Mouse (Mus musculus) mesoderm, embryonic 11.5 days (tissue): ENCODE measurements at regions not wholly inside any gene's neighbourhood (a gene's known extent, or its start where the extent isn't known, plus 50 kb on each side); places are given as distances from the start of the nearest gene placed in this dataset.
A peak's percentile ranks its signal among the peaks of the same experiment; 100 is the strongest.

ENCODE experiments used
- DNase-seq: peaks from one replicate; pipeline ENCODE4 v3.0.0-alpha.2; 2012; ENCODE audit warnings: low read depth, low spot score

DNA sequence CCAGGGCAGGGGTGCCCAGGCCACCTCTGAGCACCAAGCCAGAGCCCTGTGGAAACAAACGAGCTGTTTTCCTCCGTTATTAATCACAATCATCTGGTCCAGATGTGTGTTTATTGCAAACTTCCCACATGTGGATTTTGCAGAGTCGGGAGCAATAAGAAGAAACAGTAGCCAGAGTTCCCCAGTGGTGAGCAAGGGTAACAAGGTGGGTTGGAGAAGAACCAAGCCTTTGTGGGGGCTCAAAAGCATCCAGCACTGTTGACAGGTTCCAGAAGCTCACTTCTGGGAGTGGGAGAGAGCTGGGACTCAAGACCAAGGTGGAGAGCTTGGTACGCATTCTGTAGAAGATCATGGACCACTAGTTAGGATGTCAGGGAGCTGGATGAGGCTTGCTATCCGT, 63.6 kb downstream of the Hif1an start:
- no peak for DNase-seq

DNA sequence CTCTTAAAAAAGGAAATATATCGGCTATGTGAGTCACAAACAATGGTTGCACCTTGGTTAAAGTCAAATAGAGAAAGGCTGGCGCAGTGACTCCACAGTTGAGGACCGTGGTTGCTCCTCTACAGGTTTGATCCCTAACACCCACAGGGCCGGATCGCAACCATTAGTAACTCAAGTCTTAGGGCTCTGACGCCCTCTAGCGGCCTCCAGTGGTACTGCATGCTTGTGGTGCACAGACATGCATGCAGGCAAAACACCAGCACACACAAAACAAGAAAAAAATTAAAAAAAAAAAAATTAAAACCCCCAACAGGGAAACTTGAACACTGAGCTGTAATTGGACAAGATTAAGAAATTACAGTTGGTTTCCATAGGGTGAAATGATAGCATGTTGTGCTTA, 67.1 kb downstream of the Hif1an start:
- no peak for DNase-seq

GRCm38 (mm10) chr19:44631356-44632007, 68.8 kb downstream of the Hif1an start:
- no peak for DNase-seq

DNA sequence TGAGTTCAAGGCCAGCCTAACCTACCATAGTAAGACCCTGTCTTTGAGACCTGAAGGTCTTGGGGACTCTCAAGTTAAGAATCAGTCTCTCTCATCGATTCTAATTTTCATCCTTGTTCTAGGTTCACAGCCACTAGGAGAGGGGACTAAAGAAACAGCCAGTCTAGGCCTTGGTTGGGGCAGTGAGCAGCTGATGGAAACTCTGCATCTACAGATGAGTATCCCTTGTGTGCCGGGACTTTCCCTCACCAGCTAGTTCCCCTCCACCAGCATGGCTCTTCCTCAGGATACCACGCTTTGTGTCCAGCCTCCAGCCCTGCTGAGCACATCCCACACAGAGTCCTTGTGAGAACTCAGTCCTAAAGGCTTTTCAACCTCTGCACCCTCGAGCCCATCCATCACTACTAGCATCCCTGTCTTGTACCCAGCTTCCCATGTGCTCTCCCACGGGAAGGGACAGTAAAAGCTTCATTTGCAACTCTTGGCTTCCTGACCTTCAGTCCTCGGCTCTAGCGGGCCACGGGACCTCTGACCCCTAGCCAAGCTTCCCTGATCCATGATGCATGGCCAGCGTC, 74.6 kb downstream of the Hif1an start:
- DNase-seq: no peak

DNA sequence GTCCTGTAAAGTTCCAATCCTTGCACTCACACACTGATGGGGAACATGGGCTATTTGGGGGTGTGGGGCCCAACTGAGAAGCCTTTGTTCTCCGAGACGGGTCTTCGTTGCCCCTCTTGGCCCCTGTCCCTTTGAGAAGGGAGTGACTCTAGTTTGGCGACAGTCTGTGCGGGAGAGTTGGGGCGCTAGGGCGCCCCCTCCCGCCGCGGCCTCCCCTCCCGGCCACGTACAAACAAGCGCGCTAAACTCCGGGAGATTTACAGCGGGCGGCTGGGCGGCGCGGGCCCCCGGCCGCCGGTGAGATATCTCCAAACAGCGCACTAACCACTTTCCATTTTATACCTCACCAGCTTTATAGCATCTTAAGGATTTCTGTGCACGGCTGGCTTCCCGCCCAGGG, 77.4 kb downstream of the Hif1an start:
- DNase-seq: no peak

DNA sequence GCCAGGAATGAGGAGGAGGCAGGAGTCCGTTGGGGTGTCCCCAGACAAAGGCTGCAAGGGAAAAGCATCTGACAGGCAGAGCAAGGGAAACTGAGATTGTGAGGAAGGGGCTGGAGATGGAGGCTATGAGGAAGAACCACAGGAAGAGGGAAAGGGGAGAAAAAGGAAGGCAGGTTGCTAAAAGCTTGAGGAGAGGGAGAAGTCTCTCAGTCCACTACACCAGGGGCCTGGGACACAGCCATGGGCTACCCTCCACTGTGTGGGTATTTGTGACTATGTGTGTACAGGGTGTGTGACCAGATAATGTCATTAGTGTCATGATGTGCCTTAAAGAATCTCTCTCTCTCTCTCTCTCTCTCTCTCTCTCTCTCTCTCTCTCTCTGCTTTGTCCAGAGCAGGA, 77.9 kb downstream of the Hif1an start:
- DNase-seq: no peak

GRCm38 (mm10) chr19:44642294-44642693, 79.6 kb downstream of the Hif1an start:
- no peak for DNase-seq

DNA sequence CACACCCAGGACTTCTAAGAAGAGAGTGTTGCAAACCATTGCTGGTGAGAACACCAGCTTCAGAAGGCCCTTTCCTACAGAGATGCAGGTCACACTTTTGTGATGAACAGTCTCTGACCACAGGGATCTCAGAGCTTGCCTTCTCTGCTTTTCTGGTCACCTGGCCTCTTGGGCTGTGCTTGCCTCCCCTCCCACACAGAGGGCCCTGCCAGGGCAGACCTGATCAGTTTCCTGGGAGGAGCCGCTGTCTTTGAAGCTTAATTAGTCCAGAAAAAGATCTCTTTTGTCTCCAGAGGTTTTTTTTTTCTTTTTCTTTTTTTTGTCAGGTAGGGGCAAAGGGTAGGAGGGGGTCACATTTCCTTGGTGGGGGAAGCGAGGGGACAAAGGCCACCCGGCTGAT, 81.7 kb downstream of the Hif1an start:
- DNase-seq: no peak

- no peak for DNase-seq
These were observed 82.3 kb downstream of the Hif1an start for GRCm38 (mm10) chr19:44644929-44645328.

DNA sequence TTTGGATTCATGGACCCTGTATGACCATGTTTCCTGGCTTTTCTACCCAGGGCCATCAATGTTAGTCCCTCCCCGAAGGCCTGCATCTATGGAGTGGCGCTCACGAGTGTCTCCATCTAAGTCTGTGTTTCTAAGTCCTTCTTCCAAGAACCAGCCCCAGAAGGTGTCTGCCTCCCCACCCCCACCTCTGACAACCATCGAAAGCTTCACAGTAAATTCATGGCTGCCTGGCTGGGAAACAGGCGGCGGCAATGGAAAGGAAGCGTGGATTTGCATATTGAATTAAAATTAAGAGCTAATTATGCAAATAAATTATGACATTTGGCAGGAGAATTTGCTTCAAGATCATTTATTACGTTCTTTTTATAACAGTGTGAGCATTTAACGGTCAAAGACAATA, 83.9 kb downstream of the Hif1an start:
- DNase-seq: no peak

DNA sequence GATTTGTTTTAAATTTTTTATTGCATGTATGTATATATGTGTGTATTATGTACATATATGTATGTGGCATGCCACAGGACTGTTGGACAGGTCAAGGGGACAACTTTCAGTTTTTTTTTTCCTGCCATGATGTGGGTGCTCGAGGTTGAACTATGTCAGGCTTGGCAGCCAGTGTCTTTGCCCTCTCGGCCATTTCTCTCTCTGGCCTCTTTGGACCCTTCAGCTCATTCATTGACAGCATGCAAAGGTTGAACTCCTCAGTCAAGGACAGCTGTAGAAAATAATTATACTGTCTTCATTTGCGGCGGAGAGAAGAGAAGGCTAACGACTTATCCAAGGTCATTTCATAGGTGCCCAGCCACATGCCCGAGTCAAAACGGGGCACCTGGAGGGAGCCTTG, 86.6 kb downstream of the Hif1an start:
- DNase-seq: no peak

GRCm38 (mm10) chr19:44650841-44651240, 88.2 kb downstream of the Hif1an start:
- no peak for DNase-seq

GRCm38 (mm10) chr19:44651605-44652004, 89.0 kb downstream of the Hif1an start:
- DNase-seq: no peak

DNA sequence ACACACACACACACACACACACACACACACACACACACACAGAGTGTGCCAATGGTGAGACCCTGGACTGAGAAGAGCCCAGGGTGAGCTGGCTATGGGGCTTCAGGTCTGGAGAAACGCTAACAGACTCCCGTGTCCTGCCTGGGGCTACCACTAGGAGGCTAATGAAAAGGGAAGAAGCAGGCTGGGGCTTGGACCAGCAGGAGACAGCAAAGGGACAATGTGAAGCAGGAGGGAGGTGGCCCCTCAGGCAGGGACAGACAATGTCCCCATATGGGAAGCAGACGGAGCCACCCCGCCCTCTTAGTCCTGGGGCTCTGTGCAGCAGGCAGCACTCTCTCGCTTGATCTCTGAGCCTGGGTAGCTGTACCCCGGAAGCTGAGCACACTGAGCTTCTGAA, 93.1 kb downstream of the Hif1an start:
- peak; percentile 74 for DNase-seq

DNA sequence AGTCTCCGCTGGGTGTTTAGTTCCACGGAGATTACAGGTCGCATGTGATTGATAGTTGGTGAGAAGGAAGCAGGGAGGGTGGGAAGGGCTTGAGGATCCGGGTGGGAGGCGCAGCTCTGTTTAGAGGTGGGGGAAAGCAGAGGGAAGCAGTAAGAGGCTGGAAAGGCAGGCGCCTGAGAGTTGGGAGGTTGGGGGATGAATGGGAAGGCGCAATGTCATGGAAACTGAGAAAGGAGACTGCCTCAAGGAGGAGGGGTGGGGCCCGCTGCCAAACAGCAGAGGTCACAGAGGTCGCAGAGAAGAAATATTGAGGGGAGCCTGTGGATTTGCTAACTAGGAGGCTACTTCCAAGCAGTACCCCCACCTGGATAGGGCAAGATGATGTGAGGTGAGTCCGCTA, 96.5 kb upstream of the Pax2 start:
- DNase-seq: no peak

DNA sequence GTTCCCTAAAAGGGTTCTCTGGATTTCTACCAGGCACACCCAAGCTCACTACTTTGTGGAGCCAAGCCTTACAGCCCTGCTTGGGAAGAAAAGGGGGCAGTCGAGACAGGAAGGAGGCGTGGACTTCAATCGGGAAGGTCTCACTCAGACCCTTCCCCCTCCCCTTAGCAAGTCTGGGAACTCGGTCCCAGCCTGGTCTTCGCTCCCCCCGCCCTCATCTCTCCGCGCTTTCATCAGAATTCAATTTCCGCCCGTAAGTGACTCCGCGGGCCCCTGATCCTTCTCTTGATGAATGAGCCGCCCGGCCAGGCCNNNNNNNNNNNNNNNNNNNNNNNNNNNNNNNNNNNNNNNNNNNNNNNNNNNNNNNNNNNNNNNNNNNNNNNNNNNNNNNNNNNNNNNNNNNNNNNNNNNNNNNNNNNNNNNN, 86.3 kb upstream of the Pax2 start:
- DNase-seq: peak; percentile 67

GRCm38 (mm10) chr19:44674621-44675245, 81.1 kb upstream of the Pax2 start:
- no peak for DNase-seq

GRCm38 (mm10) chr19:44676555-44677120, 79.2 kb upstream of the Pax2 start:
- no peak for DNase-seq

- DNase-seq: no peak
These were observed 78.5 kb upstream of the Pax2 start for GRCm38 (mm10) chr19:44677295-44677694.

DNA sequence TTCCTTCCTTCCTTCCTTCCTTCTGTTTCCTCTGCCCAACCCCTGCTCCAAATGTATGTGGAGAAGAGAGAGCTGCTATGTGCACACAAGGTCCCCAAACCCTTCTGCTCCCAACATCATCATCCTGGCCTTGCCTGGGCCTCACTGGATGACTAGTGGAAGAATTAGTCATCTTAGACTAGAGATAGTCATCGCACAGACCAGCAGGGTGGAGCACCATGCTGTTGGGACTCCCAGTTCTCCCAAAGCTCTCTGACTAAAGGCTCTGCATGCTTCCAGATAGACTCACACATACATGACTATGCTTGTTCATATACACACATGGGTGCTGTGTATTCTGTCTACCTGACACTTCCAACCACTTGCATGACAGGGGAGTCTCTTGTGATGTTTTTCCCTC, 77.2 kb upstream of the Pax2 start:
- DNase-seq: no peak

- no peak for DNase-seq
These were observed 74.2 kb upstream of the Pax2 start for GRCm38 (mm10) chr19:44681675-44682074.

DNA sequence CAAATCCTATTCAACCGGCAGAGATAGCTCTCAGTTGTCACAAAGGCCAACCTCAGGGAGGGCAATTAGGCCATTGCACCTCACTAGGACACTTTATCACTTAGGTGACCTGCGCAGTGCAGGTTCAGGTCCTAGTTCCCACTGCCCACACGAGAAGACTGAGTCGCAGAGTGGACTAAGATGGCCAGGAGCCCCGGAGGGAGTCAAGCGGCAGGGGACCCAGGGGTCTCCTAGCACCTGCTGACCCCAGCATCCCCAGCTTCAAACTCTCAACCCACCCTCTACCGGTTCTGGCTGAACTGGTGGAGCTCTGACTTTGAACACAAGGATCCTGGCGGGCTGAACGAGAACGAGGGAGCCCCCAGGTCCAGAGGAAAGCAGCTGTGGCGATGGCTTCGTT, 72.7 kb upstream of the Pax2 start:
- no peak for DNase-seq

DNA sequence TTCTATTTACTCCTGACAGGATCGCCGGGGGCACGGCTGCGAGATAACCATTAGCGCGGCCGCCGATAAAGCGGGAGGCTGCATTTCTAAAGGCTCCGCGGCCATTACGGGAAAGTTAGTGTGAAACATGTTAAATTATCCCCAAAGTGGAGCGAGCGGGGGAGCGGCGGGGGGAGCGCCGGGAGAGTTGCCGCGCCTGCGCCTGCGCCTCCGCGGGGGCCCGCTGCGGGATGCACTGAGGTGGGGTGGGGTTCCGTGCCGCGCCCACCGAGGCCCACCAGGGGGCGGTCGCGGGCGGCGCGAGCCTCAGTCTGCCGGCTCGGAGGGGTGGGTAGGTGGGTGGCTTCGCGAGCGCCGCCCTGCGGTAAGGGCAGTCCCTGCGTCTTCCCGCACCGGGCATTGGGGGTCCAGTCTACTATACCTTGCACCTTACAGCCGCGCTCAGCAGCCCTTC, 71.8 kb upstream of the Pax2 start:
- no peak for DNase-seq
